Mouse (Mus musculus): ENCODE measurements at regions not wholly inside any gene's neighbourhood (a gene's known extent, or its start where the extent isn't known, plus 50 kb on each side); places are given as distances from the start of the nearest gene placed in this dataset.

GRCm38 (mm10) chr10:111595513-111595995 is 89.5 kb downstream of the Phlda1 start:
- TF ChIP-seq CTCF (IDR thresholded peaks at IDR 0.05; ENCODE audit: low read depth, low read length): no peak
- TF ChIP-seq POLR2A (IDR thresholded peaks at IDR 0.05; ENCODE audit: borderline replicate concordance, low read depth, low read length): no peak

Data from bone marrow macrophage, adult 2 months (primary cell).